Mouse (Mus musculus) thymus, adult 2 months (tissue): ENCODE results near the gene Tbl2.

Experiments used
- CTCF ChIP-seq: fragments of 200-500 bp; IDR thresholded peaks from 2 replicates; pipeline ENCODE4 v1.5.1; 2012; ENCODE audit warnings: mild to moderate bottlenecking, control low read depth, low read length, moderate library complexity, borderline replicate concordance; ENCODE audit not compliant: control insufficient read depth, poor library complexity, insufficient read depth; ENCODE audit errors: extremely low read depth
- POLR2A ChIP-seq: fragments of 200-500 bp; IDR thresholded peaks from 2 replicates; pipeline ENCODE4 v1.6.1; 2012; ENCODE audit warnings: mild to moderate bottlenecking, low read length, control low read depth, moderate library complexity; ENCODE audit not compliant: control insufficient read depth, poor library complexity, insufficient read depth; ENCODE audit errors: extremely low read depth

- TF ChIP-seq CTCF (no peak), POLR2A (no peak)
These were observed 42.2 kb downstream of the Tbl2 start for GRCm38 (mm10) chr5:135191620-135192019.
